Mouse (Mus musculus) hindbrain, postnatal 0 days (tissue): ENCODE measurements at regions not wholly inside any gene's neighbourhood (a gene's known extent, or its start where the extent isn't known, plus 50 kb on each side); places are given as distances from the start of the nearest gene placed in this dataset.

ENCODE experiments used
- ATAC-seq: fragments of 200-750 bp; cut with Nextera tagmentation; 2 replicates; pipeline ENCODE4 v1.8.0; 2017; ENCODE audit warnings: mild to moderate bottlenecking, moderate TSS enrichment, moderate library complexity
- DNase-seq: peaks from one replicate; pipeline ENCODE4 v3.0.0-alpha.2; 2015; ENCODE audit warnings: low spot score
- H3K27ac ChIP-seq: fragments of 300-500 bp; sonication (generic); 2 replicates; pipeline ENCODE4 v1.5.1; 2014; ENCODE audit warnings: mild to moderate bottlenecking
- H3K27me3 ChIP-seq: fragments of 300-500 bp; sonication (generic); 2 replicates; pipeline ENCODE4 v1.6.1; 2014; ENCODE audit warnings: low read length, mixed read lengths; ENCODE audit not compliant: insufficient read depth
- H3K36me3 ChIP-seq: fragments of 300-500 bp; sonication (generic); 2 replicates; pipeline ENCODE4 v1.6.1; 2014; ENCODE audit warnings: low read length, mixed read lengths; ENCODE audit not compliant: insufficient read depth
- H3K4me1 ChIP-seq: fragments of 300-500 bp; sonication (generic); 2 replicates; pipeline ENCODE4 v1.6.1; 2014; ENCODE audit warnings: antibody characterized with exemption, low read length, mixed read lengths; ENCODE audit not compliant: insufficient read depth
- H3K4me2 ChIP-seq: fragments of 300-500 bp; sonication (generic); 2 replicates; pipeline ENCODE4 v1.6.1; 2014; ENCODE audit warnings: low read depth, mild to moderate bottlenecking, low read length, moderate library complexity, mixed read lengths
- H3K4me3 ChIP-seq: fragments of 300-500 bp; sonication (generic); 2 replicates; pipeline ENCODE4 v1.5.1; 2014; ENCODE audit warnings: low read length
- H3K9ac ChIP-seq: fragments of 300-500 bp; sonication (generic); replicated peaks from 2 replicates; pipeline ENCODE4 v1.6.1; 2014; ENCODE audit warnings: mild to moderate bottlenecking, low read length, moderate library complexity, mixed read lengths
- H3K9me3 ChIP-seq: fragments of 300-500 bp; sonication (generic); 2 replicates; pipeline ENCODE4 v1.6.1; 2016; ENCODE audit warnings: low read length, mixed read lengths
- CTCF ChIP-seq: IDR thresholded peaks from 2 replicates; pipeline ENCODE4 v1.5.1; 2016; ENCODE audit warnings: antibody characterized with exemption, control low read depth, low read depth
- WGBS: fragments of 180-500 bp; shearing (Covaris S2); extraction: QIAGEN DNeasy Blood & Tissue Kit; methylation state at CpG from one replicate; pipeline ENCODE4 v1.1.7; 2014; 5-methylcytosine and 5-hydroxymethylcytosine counted together

DNA sequence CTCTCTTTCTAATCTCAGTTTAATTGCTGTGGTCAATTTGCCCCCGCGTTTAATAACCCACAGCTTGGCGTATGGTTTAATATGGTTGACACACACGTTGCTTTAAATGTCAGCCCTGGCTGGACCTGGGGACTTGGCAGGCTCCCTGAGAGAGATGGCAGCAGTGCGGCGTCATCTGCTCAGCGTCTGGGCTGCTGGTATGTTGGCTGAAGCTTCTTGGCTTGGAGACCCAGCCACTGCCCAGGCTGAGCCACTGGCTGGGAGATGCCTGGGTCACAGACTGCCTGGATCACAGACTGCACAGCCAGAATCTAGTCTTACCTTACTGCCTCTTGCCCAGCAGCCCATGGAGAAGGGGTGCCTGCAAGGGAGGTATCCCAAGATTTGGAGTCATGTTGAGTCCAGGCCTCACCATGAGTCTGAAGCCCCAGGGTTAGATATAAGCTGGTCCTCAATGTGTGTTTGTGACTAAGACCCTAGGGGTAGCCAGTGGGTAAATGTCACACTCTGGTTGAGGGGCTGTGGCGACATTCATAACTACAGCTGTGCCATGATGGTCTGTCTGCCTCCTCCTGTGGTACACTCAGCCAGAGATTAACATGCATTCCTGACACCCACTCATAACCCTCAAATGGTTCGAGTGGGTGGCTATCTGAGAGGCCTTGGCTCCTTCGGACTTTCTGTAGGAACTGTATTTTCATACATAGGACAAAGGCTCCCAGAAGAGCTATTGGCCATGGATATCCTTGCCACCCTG, 99.8 kb upstream of the Irx3 start:
- ATAC-seq (0 out of 2 replicates have a peak, but pooled peaks have one; percentile 53), DNase-seq (peak; percentile 67)
- Histone ChIP-seq H3K4me3 (no peak overlapping the region), H3K27ac (no peak overlapping the region), H3K36me3 (no peaks in the 10 kb centered on the region), H3K9ac (no peak overlapping the region), H3K4me1 (no peaks in the 10 kb centered on the region), H3K27me3 (no peaks in the 10 kb centered on the region), H3K4me2 (no peak overlapping the region), H3K9me3 (no peaks in the 10 kb centered on the region)
- no peak for TF ChIP-seq CTCF
- WGBS = 55% methylated on average over 10 of the region's 10 CpGs

DNA sequence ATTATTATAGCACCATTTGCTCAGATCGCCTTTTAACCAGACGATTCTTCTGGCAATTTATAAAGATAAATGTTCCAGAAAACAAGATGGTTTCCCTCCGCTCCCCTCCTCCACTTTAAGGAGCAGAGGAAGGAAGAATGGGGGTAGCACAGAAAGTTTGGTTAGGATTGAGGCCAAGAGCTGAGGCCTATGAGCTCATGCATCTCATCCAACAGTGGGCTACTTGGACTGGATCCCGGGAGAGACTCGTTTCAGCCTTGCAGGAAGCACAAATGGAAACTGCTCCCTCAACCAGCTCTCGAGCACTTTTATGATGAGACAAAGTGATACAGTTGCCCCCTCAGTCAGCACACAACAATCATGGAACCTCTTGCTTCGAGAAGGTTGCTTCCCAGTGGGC, 97.9 kb upstream of the Irx3 start:
- no peaks in the 10 kb centered on the region for H3K36me3 ChIP-seq
- no peak for ATAC-seq
- DNase-seq = peak; percentile 34
- H3K27me3 ChIP-seq = no peaks in the 10 kb centered on the region
- H3K27ac ChIP-seq = no peak overlapping the region
- 62% methylated on average over 7 of the region's 7 CpGs for WGBS
- H3K4me2 ChIP-seq = no peak overlapping the region
- H3K9me3 ChIP-seq = no peaks in the 10 kb centered on the region
- no peak overlapping the region for H3K9ac ChIP-seq
- TF ChIP-seq CTCF = no peak
- no peaks in the 10 kb centered on the region for H3K4me1 ChIP-seq
- no peak overlapping the region for H3K4me3 ChIP-seq

GRCm38 (mm10) chr8:91897381-91897780, 95.5 kb upstream of the Irx3 start:
- WGBS = 82% methylated on average over 7 of the region's 7 CpGs
- no peaks in the 10 kb centered on the region for H3K27me3 ChIP-seq
- ATAC-seq (no peak), DNase-seq (no peak)
- H3K4me3 ChIP-seq = no peak overlapping the region
- TF ChIP-seq CTCF = no peak
- H3K4me1 ChIP-seq = no peaks in the 10 kb centered on the region
- no peak overlapping the region for H3K4me2 ChIP-seq
- H3K9ac ChIP-seq = no peak overlapping the region
- H3K36me3 ChIP-seq = no peaks in the 10 kb centered on the region
- no peak overlapping the region for H3K27ac ChIP-seq
- no peaks in the 10 kb centered on the region for H3K9me3 ChIP-seq

GRCm38 (mm10) chr8:91895987-91896386, 94.1 kb upstream of the Irx3 start:
- no peaks in the 10 kb centered on the region for H3K9me3 ChIP-seq

GRCm38 (mm10) chr8:91884862-91885261, 83.0 kb upstream of the Irx3 start:
- no peak overlapping the region for H3K27ac ChIP-seq
- no peaks in the 10 kb centered on the region for H3K36me3 ChIP-seq
- TF ChIP-seq CTCF = no peak
- no peaks in the 10 kb centered on the region for H3K9me3 ChIP-seq
- H3K27me3 ChIP-seq = no peaks in the 10 kb centered on the region; the same call in 1 of the 2 replicates
- no peak overlapping the region for H3K4me2 ChIP-seq
- 87% methylated on average over 2 of the region's 2 CpGs for WGBS
- ATAC-seq (no peak), DNase-seq (no peak)
- no peak overlapping the region for H3K4me3 ChIP-seq
- no peaks in the 10 kb centered on the region for H3K4me1 ChIP-seq
- no peak overlapping the region for H3K9ac ChIP-seq

More at GRCm38 (mm10) chr8:91895987-91896386, 94.1 kb upstream of the Irx3 start:
- ATAC-seq = no peak
- no peak for TF ChIP-seq CTCF
- DNase-seq = no peak
- no peaks in the 10 kb centered on the region for H3K36me3 ChIP-seq
- WGBS = 73% methylated on average over 6 of the region's 6 CpGs
- H3K4me3 ChIP-seq = no peak overlapping the region
- H3K27me3 ChIP-seq = no peaks in the 10 kb centered on the region
- no peaks in the 10 kb centered on the region for H3K4me1 ChIP-seq
- H3K9ac ChIP-seq = no peak overlapping the region
- H3K4me2 ChIP-seq = no peak overlapping the region
- no peak overlapping the region for H3K27ac ChIP-seq

DNA sequence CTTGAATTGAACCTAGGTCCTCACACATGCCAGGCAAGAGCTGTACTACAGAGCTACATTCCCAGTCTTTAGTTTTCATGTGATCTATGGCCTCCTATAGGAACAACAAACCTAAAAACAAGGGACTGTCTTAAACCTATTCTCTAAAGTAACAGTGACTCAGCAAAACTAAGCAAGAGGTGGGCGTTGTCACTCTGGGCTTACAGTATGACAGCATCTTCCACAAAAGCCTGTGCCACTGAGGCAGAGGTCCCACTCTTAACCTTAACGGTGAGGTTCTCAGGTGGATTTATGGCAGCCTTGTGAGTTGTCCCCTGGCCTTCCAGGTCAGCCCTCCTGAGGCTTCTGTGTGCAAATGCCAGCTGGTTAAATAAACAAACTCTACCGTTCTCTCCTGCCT, 82.5 kb upstream of the Irx3 start:
- TF ChIP-seq CTCF = no peak
- DNase-seq = no peak
- H3K36me3 ChIP-seq = no peaks in the 10 kb centered on the region
- no peak overlapping the region for H3K4me3 ChIP-seq
- H3K9me3 ChIP-seq = no peaks in the 10 kb centered on the region
- no peak overlapping the region for H3K27ac ChIP-seq
- H3K4me1 ChIP-seq = no peaks in the 10 kb centered on the region
- no peak overlapping the region for H3K9ac ChIP-seq
- H3K4me2 ChIP-seq = no peak overlapping the region
- ATAC-seq = no peak
- WGBS = 77% methylated on average over 3 of the region's 3 CpGs
- H3K27me3 ChIP-seq = no peaks in the 10 kb centered on the region; the same call in 1 of the 2 replicates

DNA sequence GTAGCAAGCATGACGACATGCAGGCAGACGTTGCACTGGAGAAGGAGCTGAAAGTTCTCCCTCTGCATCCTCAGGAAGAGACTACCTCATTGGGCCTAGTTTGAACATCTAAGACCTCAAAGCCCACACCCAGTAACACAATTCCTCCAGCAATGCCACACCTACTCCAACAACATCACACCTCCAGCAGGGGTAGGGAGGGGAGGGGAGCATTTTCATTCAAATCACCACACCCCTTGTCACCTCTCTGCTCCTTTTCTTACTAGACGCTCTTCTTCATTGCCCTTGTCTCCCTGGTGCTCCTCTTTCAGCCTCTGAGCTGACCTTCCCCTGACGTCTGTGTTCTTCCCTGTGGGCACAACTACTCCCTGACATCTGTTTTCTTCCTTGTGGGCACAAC, 81.1 kb upstream of the Irx3 start:
- no peaks in the 10 kb centered on the region for H3K4me1 ChIP-seq
- ATAC-seq = no peak
- H3K27ac ChIP-seq = no peak overlapping the region
- H3K4me3 ChIP-seq = no peak overlapping the region
- H3K36me3 ChIP-seq = no peaks in the 10 kb centered on the region
- H3K4me2 ChIP-seq = no peak overlapping the region
- no peak overlapping the region for H3K9ac ChIP-seq
- 76% methylated on average over 4 of the region's 4 CpGs for WGBS
- no peak for TF ChIP-seq CTCF
- H3K9me3 ChIP-seq = no peaks in the 10 kb centered on the region
- no peaks in the 10 kb centered on the region; the same call in 1 of the 2 replicates for H3K27me3 ChIP-seq
- no peak for DNase-seq
